In the genomic region with DNA sequence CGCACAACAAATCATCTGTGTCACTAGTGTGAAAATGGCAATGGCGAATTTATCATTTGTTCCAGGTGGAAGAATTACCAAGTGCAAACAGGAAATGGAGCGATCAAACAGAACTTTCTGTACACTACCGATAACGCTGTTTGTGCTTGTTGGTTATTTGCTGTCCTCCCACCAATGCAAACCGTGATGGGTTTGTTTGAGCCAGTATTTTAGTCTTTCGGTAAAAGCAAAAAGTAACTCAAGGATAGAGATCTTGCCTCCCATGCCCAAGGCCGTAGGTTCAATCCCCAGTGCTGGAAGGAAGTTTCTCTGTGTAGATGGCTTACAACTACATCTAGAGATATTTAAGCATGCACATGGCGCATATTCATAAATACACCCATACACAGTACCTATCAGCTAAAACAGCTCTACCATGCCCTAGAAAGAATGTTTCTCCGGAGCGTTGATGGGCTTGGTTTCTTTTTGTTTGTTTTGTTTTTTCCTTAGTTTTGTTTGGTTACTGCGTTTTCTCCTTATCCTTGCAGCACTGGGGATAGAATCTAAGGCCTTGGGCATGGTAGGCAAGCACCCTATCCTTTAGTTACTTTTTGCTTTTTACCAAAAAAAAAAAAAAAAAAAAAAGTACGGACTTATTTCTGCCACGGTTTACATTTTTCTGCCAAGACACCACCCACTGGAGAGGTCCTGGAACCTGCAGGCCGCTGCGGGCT, we compare ENCODE assay signal across 8 mouse cellular contexts. TPM values are rescaled to one million over a fixed set of nuclear protein-coding genes. Genes with fewer than 3 reads are reported as not detected.
DNase-seq lines count a peak whose midpoint lies in the region; ATAC-seq and TF ChIP-seq lines count a peak whose summit lies in the region.

No protein-coding gene starts in this region.

- WGBS in embryonic facial prominence, embryonic 10.5 days = 59% methylated on average over 16 of the region's 16 CpGs
- WGBS in hindbrain, embryonic 16.5 days = 60% methylated on average over 16 of the region's 16 CpGs
- 57% methylated on average over 16 of the region's 16 CpGs for whole genome bisulfite sequencing in midbrain, postnatal 0 days

- H3K4me1 ChIP-seq in embryonic facial prominence, embryonic 10.5 days = peaks cover 27% of the 10 kb centered on the region
- H3K4me1 ChIP-seq in hindbrain, embryonic 16.5 days (ENCODE audit: control insufficient read depth, insufficient read depth, low read depth, low read length) = peaks cover 16% of the 10 kb centered on the region
- H3K4me1 ChIP-seq in midbrain, postnatal 0 days (ENCODE audit: insufficient read depth, low read length) = 0 out of 2 replicates have a peak, but pooled peaks cover 10% of the 10 kb centered on the region

- H3K27ac ChIP-seq in layer of hippocampus, adult 2 months = peak overlapping the region; percentile 94
- H3K27ac ChIP-seq in embryonic facial prominence, embryonic 10.5 days (replicated peaks) = peak overlapping the region; percentile 92
- peak overlapping the region; percentile 96 for H3K27ac ChIP-seq in hindbrain, embryonic 16.5 days (ENCODE audit: low read depth, low read length)
- peak overlapping the region; percentile 92 for H3K27ac ChIP-seq in midbrain, postnatal 0 days (ENCODE audit: low read depth, low read length)

- peak overlapping the region; percentile 62 for H3K4me2 ChIP-seq in hindbrain, embryonic 16.5 days (ENCODE audit: low read length)
- peak overlapping the region; percentile 88 for H3K4me2 ChIP-seq in midbrain, postnatal 0 days (ENCODE audit: low read depth, low read length, poor library complexity, severe bottlenecking)

- H3K9ac ChIP-seq in hindbrain, embryonic 16.5 days (ENCODE audit: low read depth, low read length) = peak overlapping the region; percentile 82
- H3K9ac ChIP-seq in midbrain, postnatal 0 days (replicated peaks; ENCODE audit: low read length, poor library complexity, severe bottlenecking) = peak overlapping the region; percentile 79

- no peak for ATAC-seq in hindbrain, embryonic 16.5 days
- ATAC-seq in midbrain, postnatal 0 days (ENCODE audit: low FRiP score) = no peak

- H3K27me3 ChIP-seq in embryonic facial prominence, embryonic 10.5 days (replicated peaks; ENCODE audit: low read depth, poor library complexity, severe bottlenecking) = no peaks in the 10 kb centered on the region
- no peaks in the 10 kb centered on the region for H3K27me3 ChIP-seq in hindbrain, embryonic 16.5 days (replicated peaks; ENCODE audit: control insufficient read depth, insufficient read depth, low read length)
- no peaks in the 10 kb centered on the region for H3K27me3 ChIP-seq in midbrain, postnatal 0 days (ENCODE audit: insufficient read depth, low read length)

- no peaks in the 10 kb centered on the region for H3K9me3 ChIP-seq in embryonic facial prominence, embryonic 10.5 days
- H3K9me3 ChIP-seq in hindbrain, embryonic 16.5 days (ENCODE audit: control insufficient read depth, low read length) = no peaks in the 10 kb centered on the region
- H3K9me3 ChIP-seq in midbrain, postnatal 0 days (ENCODE audit: low read length) = no peaks in the 10 kb centered on the region

- no peak for TF ChIP-seq CTCF in layer of hippocampus, adult 2 months (conservative IDR thresholded peaks at IDR 0.05)
- no peak for TF ChIP-seq CTCF in midbrain, postnatal 0 days (IDR thresholded peaks at IDR 0.05)

- H3K36me3 ChIP-seq in embryonic facial prominence, embryonic 10.5 days (replicated peaks) = peaks cover 7% of the 10 kb centered on the region
- H3K36me3 ChIP-seq in hindbrain, embryonic 16.5 days (ENCODE audit: control insufficient read depth, insufficient read depth, low read length) = no peaks in the 10 kb centered on the region
- H3K36me3 ChIP-seq in midbrain, postnatal 0 days (ENCODE audit: insufficient read depth, low read length) = no peaks in the 10 kb centered on the region

- DNase-seq in layer of hippocampus, adult 2 months (ENCODE audit: low spot score in 2 of 2) = no peak
- DNase-seq in layer of hippocampus, postnatal 14 days (ENCODE audit: low spot score in 2 of 2) = no peak
- DNase-seq in embryonic facial prominence, embryonic 10.5 days (ENCODE audit: low spot score) = no peak
- DNase-seq in midbrain, postnatal 0 days (ENCODE audit: low spot score) = peak; percentile 3
- no peak for DNase-seq in frontal cortex, postnatal 25 days (ENCODE audit: low spot score in 2 of 2)
- no peak for DNase-seq in adrenal gland, postnatal 10 days
- DNase-seq in urinary bladder, adult 2 months (ENCODE audit: low spot score) = no peak

- peak overlapping the region; percentile 80 for H3K4me3 ChIP-seq in layer of hippocampus, adult 2 months
- H3K4me3 ChIP-seq in embryonic facial prominence, embryonic 10.5 days = peak overlapping the region; percentile 97
- H3K4me3 ChIP-seq in hindbrain, embryonic 16.5 days (ENCODE audit: low read length) = peak overlapping the region; percentile 77
- H3K4me3 ChIP-seq in midbrain, postnatal 0 days (ENCODE audit: low read depth, low read length) = peak overlapping the region; percentile 76

RNA-seq across cellular contexts. Expression of a gene that starts 0.7 kb away (rescaled TPM):
- total RNA-seq in layer of hippocampus, adult 2 months (2021) = 10 to 100 TPM; 20.8 to 21.4 TPM
- 10 to 100 TPM; 21.2 to 22.3 TPM for total RNA-seq in layer of hippocampus, postnatal 14 days (2021)
- polyA plus RNA-seq in embryonic facial prominence, embryonic 10.5 days (2016; fragmentation: Nextera tagmentation; extraction: Ambion mirVana) = 33.7 and 34.3 TPM in 2 replicates
- 45.0 and 46.0 TPM in 2 replicates for polyA plus RNA-seq in hindbrain, embryonic 16.5 days (2015; fragmentation: Nextera tagmentation; extraction: Ambion mirVana)
- 49.6 and 61.8 TPM in 2 replicates for total RNA-seq in midbrain, postnatal 0 days (2014; rRNA removed)
- 35.0 TPM in 2 replicates for polyA plus RNA-seq in midbrain, postnatal 0 days (2015; fragmentation: Nextera tagmentation; extraction: Ambion mirVana)
- 10 to 100 TPM; 12.7 to 13.0 TPM for total RNA-seq in adrenal gland, postnatal 10 days (2021)
- polyA plus RNA-seq in urinary bladder, adult 2 months (2012; rRNA removed) = 15.6 and 21.1 TPM in 2 replicates

RNA-seq across cellular contexts. Expression of a gene that starts 37.5 kb away (rescaled TPM):
- under 1 TPM; 0.20 to 0.25 TPM for total RNA-seq in layer of hippocampus, adult 2 months (2021)
- under 1 TPM; 0.53 to 0.67 TPM for total RNA-seq in layer of hippocampus, postnatal 14 days (2021)
- polyA plus RNA-seq in embryonic facial prominence, embryonic 10.5 days (2016; fragmentation: Nextera tagmentation; extraction: Ambion mirVana) = 0.21 and 0.41 TPM in 2 replicates
- polyA plus RNA-seq in hindbrain, embryonic 16.5 days (2015; fragmentation: Nextera tagmentation; extraction: Ambion mirVana) = 0.39 and 0.43 TPM in 2 replicates
- 0.38 TPM in 2 replicates for total RNA-seq in midbrain, postnatal 0 days (2014; rRNA removed)
- polyA plus RNA-seq in midbrain, postnatal 0 days (2015; fragmentation: Nextera tagmentation; extraction: Ambion mirVana) = 0.26 and 0.29 TPM in 2 replicates
- total RNA-seq in adrenal gland, postnatal 10 days (2021) = under 1 TPM; 0.09 to 0.27 TPM
- 0.18 and 0.19 TPM in 2 replicates for polyA plus RNA-seq in urinary bladder, adult 2 months (2012; rRNA removed)

RNA-seq across cellular contexts. Expression of a gene that starts 41.7 kb away (rescaled TPM):
- total RNA-seq in layer of hippocampus, adult 2 months (2021) = 10 to 100 TPM; 11.3 to 13.1 TPM
- 10 to 100 TPM in 1 of 2 experiments, 1 to 10 TPM in 1; 9.2 to 11.9 TPM for total RNA-seq in layer of hippocampus, postnatal 14 days (2021)
- polyA plus RNA-seq in embryonic facial prominence, embryonic 10.5 days (2016; fragmentation: Nextera tagmentation; extraction: Ambion mirVana) = 27.8 and 29.9 TPM in 2 replicates
- polyA plus RNA-seq in hindbrain, embryonic 16.5 days (2015; fragmentation: Nextera tagmentation; extraction: Ambion mirVana) = 16.3 and 18.7 TPM in 2 replicates
- total RNA-seq in midbrain, postnatal 0 days (2014; rRNA removed) = 8.2 and 10.7 TPM in 2 replicates
- polyA plus RNA-seq in midbrain, postnatal 0 days (2015; fragmentation: Nextera tagmentation; extraction: Ambion mirVana) = 9.8 and 11.5 TPM in 2 replicates
- total RNA-seq in adrenal gland, postnatal 10 days (2021) = 10 to 100 TPM; 16.7 to 19.4 TPM
- 9.8 and 10.1 TPM in 2 replicates for polyA plus RNA-seq in urinary bladder, adult 2 months (2012; rRNA removed)
